Mouse (Mus musculus) intestine, embryonic 14.5 days (tissue): ENCODE results near the gene Slc28a1. TPM values are rescaled to one million over a fixed set of nuclear protein-coding genes. Genes with fewer than 3 reads are reported as not detected.

Experiments used
- ATAC-seq: fragments of 200-750 bp; cut with Nextera tagmentation; replicated peaks from 2 replicates; pipeline ENCODE4 v1.8.0; 2017; ENCODE audit warnings: low read depth, moderate number of reproducible peaks, moderate TSS enrichment, moderate library complexity; ENCODE audit not compliant: low FRiP score, low TSS enrichment
- DNase-seq: peaks from one replicate; pipeline ENCODE4 v3.0.0-alpha.2; 2018; ENCODE audit warnings: low spot score
- H3K27ac ChIP-seq: fragments of 300-500 bp; sonication (generic); 2 replicates; pipeline ENCODE4 v1.5.1; 2014; ENCODE audit warnings: low read depth, mild to moderate bottlenecking, control low read depth
- H3K27me3 ChIP-seq: fragments of 300-500 bp; sonication (generic); replicated peaks from 2 replicates; pipeline ENCODE4 v1.6.1; 2014; ENCODE audit warnings: low read length, control low read depth; ENCODE audit not compliant: control insufficient read depth, insufficient read depth
- H3K36me3 ChIP-seq: fragments of 300-500 bp; sonication (generic); 2 replicates; pipeline ENCODE4 v1.6.1; 2014; ENCODE audit warnings: low read length, control low read depth; ENCODE audit not compliant: control insufficient read depth, insufficient read depth
- H3K4me1 ChIP-seq: fragments of 300-500 bp; sonication (generic); replicated peaks from 2 replicates; pipeline ENCODE4 v1.6.1; 2014; ENCODE audit warnings: low read length, control low read depth, mixed read lengths; ENCODE audit not compliant: control insufficient read depth, insufficient read depth
- H3K4me2 ChIP-seq: fragments of 300-500 bp; sonication (generic); 2 replicates; pipeline ENCODE4 v1.6.1; 2014; ENCODE audit warnings: low read length
- H3K4me3 ChIP-seq: fragments of 300-500 bp; sonication (generic); 2 replicates; pipeline ENCODE4 v1.5.1; 2014; ENCODE audit warnings: low read depth, low read length, control low read depth, mixed read lengths
- H3K9ac ChIP-seq: fragments of 300-500 bp; sonication (generic); 2 replicates; pipeline ENCODE4 v1.6.1; 2014; ENCODE audit warnings: mild to moderate bottlenecking, low read length
- H3K9me3 ChIP-seq: fragments of 300-500 bp; sonication (generic); 2 replicates; pipeline ENCODE4 v1.6.1; 2016; ENCODE audit warnings: low read length, control low read depth; ENCODE audit not compliant: control insufficient read depth
- WGBS: fragments of 180-500 bp; shearing (Covaris S2); extraction: QIAGEN DNeasy Blood & Tissue Kit; methylation state at CpG from one replicate; pipeline ENCODE4 v1.1.7; 2014; 5-methylcytosine and 5-hydroxymethylcytosine counted together
- polyA plus RNA-seq: library from polyadenylated mRNA; unstranded; fragments of >200 nt; fragmentation: Nextera tagmentation; extraction: Ambion mirVana; gene quantifications from 2 replicates; pipeline ENCODE4 v1.2.1, GENCODE M21; 2014

Slc28a1 gene
- polyA plus RNA-seq, 1 experiment from 2014 or later: 1.1 TPM

DNA sequence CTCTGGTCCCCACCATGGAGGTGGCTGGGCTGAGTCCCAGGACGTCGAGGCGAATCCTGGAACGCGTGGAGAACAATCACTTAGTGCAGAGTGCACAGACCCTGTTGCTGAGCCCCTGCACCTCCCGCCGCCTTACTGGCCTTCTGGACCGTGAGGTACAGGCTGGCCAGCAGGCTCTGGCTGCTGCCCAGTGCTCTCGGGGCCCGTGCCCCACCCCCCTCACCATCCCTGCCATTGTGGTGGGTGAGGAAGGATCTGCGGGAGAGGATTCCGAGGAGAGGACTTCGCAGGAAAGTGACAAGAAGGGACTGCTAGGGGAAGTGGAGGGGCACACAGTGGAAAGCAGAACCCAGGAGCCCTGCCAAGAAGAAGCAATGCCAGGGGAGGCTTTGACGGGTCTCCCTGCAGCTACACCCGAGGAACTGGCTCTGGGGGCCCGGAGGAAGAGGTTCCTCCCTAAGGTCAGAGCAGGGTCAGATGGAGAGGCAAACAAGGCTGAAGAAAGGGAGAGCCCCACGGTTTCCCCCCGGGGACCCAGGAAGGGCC lies 21.1 kb upstream of the Slc28a1 start:
- Histone ChIP-seq H3K9ac (no peak overlapping the region), H3K9me3 (no peaks in the 10 kb centered on the region), H3K27me3 (no peaks in the 10 kb centered on the region), H3K4me2 (no peak overlapping the region), H3K36me3 (no peaks in the 10 kb centered on the region), H3K27ac (no peak overlapping the region), H3K4me3 (no peak overlapping the region), H3K4me1 (peaks cover 3% of the 10 kb centered on the region)
- no peak for DNase-seq
- 47% methylated on average over 18 of the region's 18 CpGs for WGBS
- ATAC-seq: no peak

DNA sequence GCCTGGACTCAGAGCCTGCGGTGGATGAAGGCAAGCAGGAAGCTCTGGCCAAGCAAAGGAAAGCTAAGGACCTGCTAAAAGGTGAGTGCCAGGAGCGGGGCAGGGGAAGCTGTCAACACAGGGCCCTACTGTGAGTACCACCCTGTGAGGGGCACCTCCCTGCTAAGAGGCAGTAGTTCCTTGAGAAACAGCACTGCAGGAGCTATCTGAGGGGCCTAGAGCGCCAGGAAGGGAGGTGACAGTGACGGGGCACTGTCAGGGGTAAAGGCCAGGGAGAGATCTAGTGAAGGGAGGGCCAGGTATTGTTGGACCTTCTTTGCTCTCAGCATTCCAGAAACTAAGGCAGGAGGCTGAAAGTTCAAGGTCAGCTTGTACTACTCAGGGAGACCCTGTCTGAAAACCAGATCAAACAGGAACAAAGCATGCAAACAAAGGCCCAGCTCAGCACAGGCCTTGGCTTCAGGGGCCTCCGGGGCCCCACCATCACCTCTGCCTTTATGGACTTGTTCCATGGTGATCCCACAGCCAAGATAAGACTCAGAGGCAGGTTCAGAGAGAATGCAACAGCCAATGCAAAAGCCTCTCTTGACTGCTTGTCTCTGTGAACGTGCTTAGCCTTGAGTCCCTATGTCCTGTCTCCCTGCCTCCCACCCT lies 20.4 kb upstream of the Slc28a1 start:
- ATAC-seq: peak; percentile 81

DNA sequence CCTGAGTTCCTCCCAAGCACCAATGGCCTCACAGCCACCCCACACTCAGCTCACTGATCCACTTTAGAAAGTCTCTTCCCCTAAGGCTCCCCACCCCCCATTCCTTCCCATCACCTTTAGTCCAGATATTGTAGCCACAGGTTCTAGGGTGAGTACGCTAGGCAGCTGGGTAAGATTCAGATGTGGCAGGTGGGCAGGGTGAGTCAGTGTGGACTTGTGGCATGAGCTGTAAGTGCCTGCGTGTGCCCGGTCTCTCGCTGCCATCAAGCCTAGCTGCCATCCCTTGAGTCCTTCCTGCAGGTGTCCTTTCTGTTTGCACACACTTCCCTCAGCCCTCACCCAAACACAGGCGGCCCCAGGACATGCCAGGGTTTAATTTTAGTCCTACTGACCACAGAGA lies 14.3 kb upstream of the Slc28a1 start:
- Histone ChIP-seq H3K27ac (no peak overlapping the region), H3K9ac (no peak overlapping the region), H3K4me3 (no peak overlapping the region), H3K27me3 (no peaks in the 10 kb centered on the region), H3K4me2 (no peak overlapping the region), H3K36me3 (no peaks in the 10 kb centered on the region), H3K4me1 (no peaks in the 10 kb centered on the region), H3K9me3 (no peaks in the 10 kb centered on the region)
- no peak for DNase-seq
- ATAC-seq: no peak
- WGBS: 76% methylated on average over 5 of the region's 5 CpGs

More for the DNA sequence above, 20.4 kb upstream of the Slc28a1 start:
- peaks cover 3% of the 10 kb centered on the region for H3K4me1 ChIP-seq
- 61% methylated on average over 6 of the region's 6 CpGs for WGBS
- no peak overlapping the region for H3K9ac ChIP-seq
- H3K9me3 ChIP-seq: no peaks in the 10 kb centered on the region
- H3K4me3 ChIP-seq: no peak overlapping the region
- no peaks in the 10 kb centered on the region for H3K27me3 ChIP-seq
- H3K36me3 ChIP-seq: no peaks in the 10 kb centered on the region
- H3K4me2 ChIP-seq: no peak overlapping the region
- peak overlapping the region; percentile 14; the same call in 1 of the 2 replicates for H3K27ac ChIP-seq
- DNase-seq: peak; percentile 63

DNA sequence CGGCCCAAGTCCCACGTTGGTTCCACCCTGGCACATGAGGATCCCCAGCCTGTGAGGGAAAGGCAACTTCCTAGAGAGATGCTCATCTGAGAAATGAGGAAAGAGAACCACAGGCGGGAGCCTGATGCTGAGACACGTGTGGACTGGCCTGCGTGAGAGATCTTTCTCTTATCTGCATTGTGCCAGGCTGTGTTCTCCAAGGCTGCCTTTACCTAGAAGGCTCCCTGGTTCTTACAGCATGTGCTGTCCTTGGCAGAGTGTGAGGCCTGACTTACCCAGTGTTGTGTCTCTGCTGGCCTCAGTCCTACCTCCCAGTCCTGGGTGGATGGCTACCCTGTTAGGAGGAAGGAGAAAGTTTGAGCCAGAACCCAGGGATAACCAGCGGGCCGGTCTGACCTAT lies 11.7 kb upstream of the Slc28a1 start:
- Histone ChIP-seq H3K4me1 (no peaks in the 10 kb centered on the region), H3K27ac (no peak overlapping the region), H3K4me3 (no peak overlapping the region), H3K4me2 (no peak overlapping the region), H3K27me3 (no peaks in the 10 kb centered on the region), H3K9ac (no peak overlapping the region), H3K9me3 (no peaks in the 10 kb centered on the region), H3K36me3 (no peaks in the 10 kb centered on the region)
- DNase-seq: no peak
- ATAC-seq: no peak
- 93% methylated on average over 7 of the region's 7 CpGs for WGBS

DNA sequence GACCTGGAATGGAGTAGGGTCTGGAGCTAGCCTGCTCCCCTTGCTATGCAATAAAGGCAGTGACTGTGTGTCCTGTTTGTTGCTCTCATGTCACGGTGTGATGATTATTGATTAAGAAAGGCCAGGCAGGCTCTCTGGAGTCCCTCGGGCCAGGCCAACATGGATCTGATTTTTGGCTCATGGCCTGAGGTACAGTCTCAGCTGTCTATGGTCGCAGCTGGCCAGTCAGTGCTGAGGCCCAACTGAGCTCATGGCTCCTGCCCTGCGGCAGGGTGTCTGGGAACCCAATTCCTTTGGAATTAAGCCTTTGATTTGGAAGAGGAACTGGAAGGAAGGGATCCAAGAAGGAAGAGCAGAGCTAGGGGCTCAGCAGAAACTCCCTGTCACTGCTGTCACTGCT lies 9.1 kb upstream of the Slc28a1 start:
- H3K4me2 ChIP-seq: no peak overlapping the region
- no peak overlapping the region for H3K9ac ChIP-seq
- no peaks in the 10 kb centered on the region for H3K9me3 ChIP-seq
- H3K27me3 ChIP-seq: no peaks in the 10 kb centered on the region
- H3K36me3 ChIP-seq: no peaks in the 10 kb centered on the region
- no peak overlapping the region for H3K27ac ChIP-seq
- no peak overlapping the region for H3K4me3 ChIP-seq
- DNase-seq: no peak
- no peak for ATAC-seq
- 63% methylated on average over 4 of the region's 4 CpGs for WGBS
- no peaks in the 10 kb centered on the region for H3K4me1 ChIP-seq

DNA sequence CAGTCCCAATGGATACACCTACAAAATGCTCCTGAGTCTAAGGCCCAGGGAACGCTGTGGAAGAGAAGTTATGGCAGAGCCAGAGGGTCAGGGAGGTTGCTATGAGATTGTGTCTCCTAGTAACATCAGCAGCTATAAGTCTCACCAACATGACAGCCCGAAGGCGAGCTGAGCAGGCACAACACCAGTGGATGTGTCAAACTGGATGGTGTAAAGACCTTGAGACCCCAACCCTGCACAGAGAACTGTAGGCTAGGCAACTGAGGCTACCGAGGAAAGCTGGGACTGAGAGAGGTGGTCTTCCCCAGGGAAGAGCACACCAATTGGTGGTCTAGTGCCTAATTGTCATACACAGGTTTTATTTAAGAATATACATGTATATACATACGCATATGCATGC lies 6.4 kb upstream of the Slc28a1 start:
- no peaks in the 10 kb centered on the region for H3K4me1 ChIP-seq
- H3K9me3 ChIP-seq: no peaks in the 10 kb centered on the region
- no peaks in the 10 kb centered on the region for H3K27me3 ChIP-seq
- H3K4me2 ChIP-seq: no peak overlapping the region
- H3K27ac ChIP-seq: no peak overlapping the region
- no peak overlapping the region for H3K9ac ChIP-seq
- ATAC-seq (no peak), DNase-seq (no peak)
- H3K36me3 ChIP-seq: no peaks in the 10 kb centered on the region
- WGBS: 86% methylated on average over 5 of the region's 5 CpGs
- H3K4me3 ChIP-seq: no peak overlapping the region

DNA sequence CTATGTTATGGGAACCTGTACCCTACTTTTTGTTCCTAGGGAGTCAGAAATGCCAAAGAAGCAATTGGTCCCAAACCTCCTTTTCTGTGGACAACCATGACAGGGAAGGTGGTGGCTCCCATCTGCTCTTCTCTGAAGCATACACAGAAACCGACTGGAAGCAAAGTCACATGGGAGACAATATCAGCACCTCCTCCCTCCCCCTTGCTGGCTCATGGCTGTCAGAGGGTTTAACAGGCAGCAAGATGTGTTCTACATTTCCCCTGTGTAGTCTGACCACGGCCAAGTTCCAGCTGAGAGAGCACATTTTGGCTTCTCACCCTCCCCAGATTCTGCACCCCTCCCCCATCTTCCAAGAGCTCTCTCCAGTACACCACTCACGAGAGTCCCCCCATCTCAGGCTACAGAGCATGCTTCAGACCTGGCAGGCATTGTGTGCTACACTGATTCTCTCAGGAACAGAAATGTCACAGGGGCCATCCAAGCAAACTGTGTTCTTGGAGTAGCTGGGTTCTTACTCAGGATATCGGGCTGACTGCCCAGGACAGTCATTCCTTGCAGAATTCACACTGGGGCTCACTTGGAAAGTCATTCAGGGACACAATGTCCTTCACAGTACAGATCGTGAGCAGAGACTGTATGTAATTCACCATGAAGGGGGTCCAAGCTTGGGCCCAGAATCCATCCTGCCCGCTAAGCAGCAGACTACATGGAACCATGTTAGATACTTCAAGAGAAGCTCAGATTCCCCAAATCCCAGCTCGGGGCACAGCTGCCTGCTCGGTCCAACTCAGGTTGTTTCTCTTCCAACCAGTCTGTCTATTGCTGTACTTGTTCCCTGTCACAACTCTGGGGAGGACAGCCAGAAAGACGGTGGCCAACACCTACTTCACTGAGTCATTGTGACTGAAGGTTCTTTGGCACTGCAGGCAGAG lies 4.6 kb upstream of the Slc28a1 start:
- H3K4me3 ChIP-seq: no peak overlapping the region
- H3K4me2 ChIP-seq: no peak overlapping the region
- ATAC-seq (no peak), DNase-seq (no peak)
- H3K27me3 ChIP-seq: no peaks in the 10 kb centered on the region
- H3K9me3 ChIP-seq: no peaks in the 10 kb centered on the region
- H3K27ac ChIP-seq: no peak overlapping the region
- 61% methylated on average over 9 of the region's 9 CpGs for WGBS
- H3K4me1 ChIP-seq: no peaks in the 10 kb centered on the region
- H3K9ac ChIP-seq: no peak overlapping the region
- no peaks in the 10 kb centered on the region for H3K36me3 ChIP-seq

DNA sequence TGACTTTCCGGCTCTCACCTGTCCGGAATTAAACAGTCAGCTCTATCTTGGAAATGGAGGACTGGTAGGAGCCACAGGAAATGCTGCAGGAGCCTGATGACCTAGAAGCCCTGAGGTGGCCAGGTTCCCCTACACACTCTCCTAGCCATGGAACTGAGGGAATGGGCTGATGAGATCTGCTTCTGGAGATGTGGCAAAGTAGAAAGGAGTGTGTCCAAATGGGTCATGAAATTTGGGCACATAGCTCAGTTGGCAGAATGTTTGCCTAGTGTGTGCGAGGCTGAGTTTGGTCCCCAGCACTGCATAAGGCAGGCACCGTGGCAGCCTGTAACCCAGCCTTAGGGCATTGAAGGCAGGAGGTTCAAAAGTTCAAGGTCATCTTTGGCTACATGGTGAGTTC lies 3.8 kb upstream of the Slc28a1 start:
- WGBS: 91% methylated on average over 4 of the region's 4 CpGs
- DNase-seq (no peak), ATAC-seq (no peak)
- no peak overlapping the region for H3K4me3 ChIP-seq
- H3K4me2 ChIP-seq: no peak overlapping the region
- no peaks in the 10 kb centered on the region for H3K27me3 ChIP-seq
- no peak overlapping the region for H3K9ac ChIP-seq
- no peaks in the 10 kb centered on the region for H3K9me3 ChIP-seq
- no peaks in the 10 kb centered on the region for H3K4me1 ChIP-seq
- H3K36me3 ChIP-seq: no peaks in the 10 kb centered on the region
- no peak overlapping the region for H3K27ac ChIP-seq
